In the genomic region with DNA sequence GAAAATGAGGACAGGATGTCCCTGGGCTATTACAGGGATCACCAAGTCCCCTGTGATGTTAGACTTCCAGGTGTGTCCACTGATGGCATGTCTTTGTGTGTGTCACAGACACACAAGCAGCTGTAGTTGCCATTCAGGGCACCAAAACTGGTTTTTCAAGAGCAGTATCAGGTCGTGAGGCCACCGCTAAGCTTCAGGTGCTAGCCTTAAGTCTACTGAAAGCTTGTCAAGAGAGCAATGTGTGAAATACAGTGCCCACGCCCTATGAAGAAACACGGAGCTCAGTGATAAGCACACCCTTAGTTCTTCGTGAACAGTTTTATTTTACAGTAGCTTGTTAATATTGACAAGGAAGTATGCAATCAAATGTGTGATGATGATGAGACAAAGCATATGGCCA, we compare ENCODE assay signal across 29 mouse cellular contexts.
DNase-seq lines count a peak whose midpoint lies in the region; ATAC-seq and TF ChIP-seq lines count a peak whose summit lies in the region.
"Had no signal": no experiment of that assay in that cellular context is flagged by ENCODE, and none has a peak within 500 bp of the region (broad histone marks: within the 10 kb centered on the region; RNA-seq: fewer than 3 reads in every experiment).

No protein-coding gene starts in this region.

- no peak for TF ChIP-seq CTCF in heart, postnatal 0 days (IDR thresholded peaks at IDR 0.05; ENCODE audit: low read depth)

- no peak for TF ChIP-seq EP300 in heart, postnatal 0 days (IDR thresholded peaks at IDR 0.05; ENCODE audit: low read depth)

- H3K4me3 ChIP-seq in heart, embryonic 10.5 days = no peak overlapping the region
- H3K4me3 ChIP-seq in heart, postnatal 0 days (ENCODE audit: low read depth, low read length) = no peak overlapping the region
- no peak overlapping the region for H3K4me3 ChIP-seq in heart, embryonic 11.5 days (ENCODE audit: low read depth, low read length)
- no peak overlapping the region for H3K4me3 ChIP-seq in stomach, embryonic 15.5 days (replicated peaks)
- H3K4me3 ChIP-seq: embryonic facial prominence, embryonic 15.5 days; heart, embryonic 15.5 days; hindbrain, embryonic 10.5 days had no signal

- no peak for DNase-seq in heart, embryonic 10.5 days (ENCODE audit: low spot score)
- DNase-seq in heart, postnatal 10 days = no peak
- DNase-seq in heart, postnatal 0 days (ENCODE audit: low spot score) = peak; percentile 8
- DNase-seq in retina, postnatal 1 day = no peak
- DNase-seq in cerebellum, postnatal 25 days = no peak
- DNase-seq: adrenal gland, postnatal 10 days; adrenal gland, postnatal 36 days; B cell, adult 2 months; cerebellum, adult 18-20 months; cerebellum, adult 9-10 months; cerebellum, postnatal 14 days; embryo, embryonic 11 days; gastrocnemius, postnatal 10 days; gastrocnemius, postnatal 36 days; heart, postnatal 36 days; kidney, adult 18-20 months; kidney, adult 9 months had no signal

- H3K4me1 ChIP-seq in heart, embryonic 10.5 days = 0 out of 2 replicates have a peak, but pooled peaks cover 2% of the 10 kb centered on the region
- 0 out of 2 replicates have a peak, but pooled peaks cover 2% of the 10 kb centered on the region for H3K4me1 ChIP-seq in heart, postnatal 0 days (ENCODE audit: control insufficient read depth, insufficient read depth)
- no peaks in the 10 kb centered on the region for H3K4me1 ChIP-seq in heart, embryonic 11.5 days (ENCODE audit: control insufficient read depth, insufficient read depth, low read length)
- H3K4me1 ChIP-seq in stomach, embryonic 15.5 days = no peaks in the 10 kb centered on the region
- H3K4me1 ChIP-seq: embryonic facial prominence, embryonic 15.5 days; heart, embryonic 15.5 days; hindbrain, embryonic 10.5 days had no signal

- H3K27ac ChIP-seq in heart, embryonic 10.5 days = 0 out of 2 replicates have a peak overlapping the region, but pooled peaks have one; percentile 38
- H3K27ac ChIP-seq in heart, postnatal 0 days (ENCODE audit: low read depth) = no peak overlapping the region
- no peak overlapping the region for H3K27ac ChIP-seq in heart, embryonic 11.5 days (ENCODE audit: low read depth, low read length)
- H3K27ac ChIP-seq in stomach, embryonic 15.5 days = no peak overlapping the region
- H3K27ac ChIP-seq: embryonic facial prominence, embryonic 15.5 days; heart, embryonic 15.5 days; hindbrain, embryonic 10.5 days; hindbrain, embryonic 14.5 days; hindbrain, postnatal 0 days had no signal

- no peaks in the 10 kb centered on the region for H3K9me3 ChIP-seq in heart, embryonic 10.5 days
- H3K9me3 ChIP-seq in heart, postnatal 0 days (replicated peaks; ENCODE audit: control insufficient read depth, low read length) = no peaks in the 10 kb centered on the region
- H3K9me3 ChIP-seq in heart, embryonic 11.5 days (replicated peaks; ENCODE audit: control insufficient read depth, low read length) = no peaks in the 10 kb centered on the region
- no peaks in the 10 kb centered on the region for H3K9me3 ChIP-seq in stomach, embryonic 15.5 days
- H3K9me3 ChIP-seq: embryonic facial prominence, embryonic 15.5 days; G1E; heart, embryonic 15.5 days; hindbrain, embryonic 10.5 days had no signal

- H3K27me3 ChIP-seq in heart, embryonic 10.5 days (ENCODE audit: insufficient read depth, poor library complexity, severe bottlenecking) = no peaks in the 10 kb centered on the region
- no peaks in the 10 kb centered on the region for H3K27me3 ChIP-seq in heart, postnatal 0 days (ENCODE audit: control insufficient read depth, insufficient read depth, low read length)
- H3K27me3 ChIP-seq in heart, embryonic 11.5 days (ENCODE audit: control insufficient read depth, insufficient read depth, low read length) = no peaks in the 10 kb centered on the region
- H3K27me3 ChIP-seq in stomach, embryonic 15.5 days (replicated peaks) = no peaks in the 10 kb centered on the region
- H3K27me3 ChIP-seq: CH12.LX; embryonic facial prominence, embryonic 15.5 days; heart, embryonic 15.5 days; Patski had no signal

- intact Hi-C loops in heart, postnatal 10 days (cut with DNase I) = no loop called here

- no peak for ATAC-seq in heart, postnatal 0 days (ENCODE audit: insufficient read depth, low read depth)
- no peak; the same call in 1 of the 2 replicates for ATAC-seq in heart, embryonic 11.5 days (replicated peaks; ENCODE audit: insufficient number of reproducible peaks, low FRiP score, low TSS enrichment)
- ATAC-seq in stomach, embryonic 15.5 days (ENCODE audit: insufficient read depth, low FRiP score, low read depth) = peak; percentile 60
- ATAC-seq: forebrain, embryonic 14.5 days; hindbrain, postnatal 0 days; inflammation-experienced regulatory T-cells, adult 6 months; Patski had no signal

- H3K4me2 ChIP-seq in heart, postnatal 0 days (ENCODE audit: low read depth, low read length) = peak overlapping the region; percentile 4; the same call in 1 of the 2 replicates
- no peak overlapping the region; the same call in 1 of the 2 replicates for H3K4me2 ChIP-seq in heart, embryonic 11.5 days
- no peak overlapping the region for H3K4me2 ChIP-seq in stomach, embryonic 15.5 days
- H3K4me2 ChIP-seq: embryonic facial prominence, embryonic 15.5 days; heart, embryonic 15.5 days; hindbrain, embryonic 14.5 days had no signal

- WGBS in heart, embryonic 10.5 days = 42% methylated on average over 5 of the region's 5 CpGs
- 34% methylated on average over 5 of the region's 5 CpGs for WGBS in heart, postnatal 0 days
- WGBS in heart, embryonic 11.5 days (ENCODE audit: insufficient replicate concordance) = 25% methylated on average over 5 of the region's 5 CpGs
- WGBS in stomach, embryonic 15.5 days = 60% methylated on average over 5 of the region's 5 CpGs

- H3K9ac ChIP-seq in heart, postnatal 0 days (replicated peaks; ENCODE audit: low read depth, low read length) = no peak overlapping the region
- no peak overlapping the region for H3K9ac ChIP-seq in heart, embryonic 11.5 days (ENCODE audit: low read depth, low read length)
- H3K9ac ChIP-seq in stomach, embryonic 15.5 days = no peak overlapping the region
- H3K9ac ChIP-seq: embryonic facial prominence, embryonic 15.5 days; heart, embryonic 15.5 days; hindbrain, embryonic 14.5 days had no signal

- no peaks in the 10 kb centered on the region for H3K36me3 ChIP-seq in heart, embryonic 10.5 days
- H3K36me3 ChIP-seq in heart, postnatal 0 days (replicated peaks; ENCODE audit: control insufficient read depth, insufficient read depth, low read length) = no peaks in the 10 kb centered on the region
- no peaks in the 10 kb centered on the region for H3K36me3 ChIP-seq in heart, embryonic 11.5 days (ENCODE audit: control insufficient read depth, insufficient read depth, low read length)
- no peaks in the 10 kb centered on the region for H3K36me3 ChIP-seq in stomach, embryonic 15.5 days
- H3K36me3 ChIP-seq: embryonic facial prominence, embryonic 15.5 days; G1E; heart, embryonic 15.5 days; hindbrain, embryonic 10.5 days had no signal
